Mouse (Mus musculus) stomach, adult 2 months (tissue): Measurements from ENCODE around the gene Kyat3. TPM values are rescaled to one million over a fixed set of nuclear protein-coding genes. Genes with fewer than 3 reads are reported as not detected.

Experiments
- polyA plus RNA-seq: library from polyadenylated mRNA; depleted of rRNA; stranded (reverse); fragments of >200 nt; gene quantifications from 2 replicates; pipeline ENCODE4 v1.2.3, GENCODE M21; 2012; rRNA removed

Kyat3 gene
- polyA plus RNA-seq = 0.68 and 1.7 TPM in 2 replicates

DNA sequence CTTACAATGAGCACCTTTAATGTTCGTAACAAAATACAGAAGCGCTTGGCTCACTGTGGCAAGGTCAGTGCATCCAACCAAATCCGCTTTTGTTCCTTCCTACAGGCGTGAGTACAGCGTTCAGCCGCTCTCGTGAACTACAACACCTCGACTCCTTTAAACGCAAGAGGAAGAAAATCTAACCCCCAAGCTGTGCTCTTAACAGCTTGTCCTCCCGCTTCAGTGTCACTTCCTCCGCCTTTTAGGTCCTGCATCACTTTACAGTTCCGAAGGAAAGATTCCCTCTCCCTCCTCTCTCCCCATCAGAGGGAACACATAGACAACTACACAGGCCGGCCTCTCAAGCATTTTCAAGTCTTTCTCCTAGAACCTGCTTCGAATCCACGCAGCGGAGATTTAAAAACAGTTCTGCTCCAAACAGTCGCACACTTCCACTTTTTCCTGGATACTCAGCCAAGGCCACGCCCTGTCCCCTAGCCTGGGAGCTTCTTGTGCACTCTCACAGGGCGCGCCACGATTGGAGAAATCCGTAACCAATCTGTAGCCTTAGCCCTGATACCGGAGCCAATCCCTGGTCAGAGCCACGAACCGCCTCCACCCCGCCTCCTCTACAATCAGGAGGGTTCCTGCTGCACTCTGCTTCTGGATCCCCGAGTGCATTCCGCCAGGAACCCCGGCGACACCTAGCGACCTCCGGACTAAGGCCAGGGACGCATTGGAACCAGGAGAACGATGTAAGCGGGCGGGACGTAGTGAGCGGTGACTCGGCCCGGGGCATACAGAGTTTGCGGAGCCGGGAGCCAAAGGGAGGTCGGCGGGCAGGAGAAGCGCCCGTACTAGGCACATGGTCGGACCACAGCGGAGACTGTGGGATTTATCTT lies at the start of gene Kyat3:
Gene Kyat3, plus strand, starts transcription at position 610 of the 881 bp plus-strand sequence.

DNA sequence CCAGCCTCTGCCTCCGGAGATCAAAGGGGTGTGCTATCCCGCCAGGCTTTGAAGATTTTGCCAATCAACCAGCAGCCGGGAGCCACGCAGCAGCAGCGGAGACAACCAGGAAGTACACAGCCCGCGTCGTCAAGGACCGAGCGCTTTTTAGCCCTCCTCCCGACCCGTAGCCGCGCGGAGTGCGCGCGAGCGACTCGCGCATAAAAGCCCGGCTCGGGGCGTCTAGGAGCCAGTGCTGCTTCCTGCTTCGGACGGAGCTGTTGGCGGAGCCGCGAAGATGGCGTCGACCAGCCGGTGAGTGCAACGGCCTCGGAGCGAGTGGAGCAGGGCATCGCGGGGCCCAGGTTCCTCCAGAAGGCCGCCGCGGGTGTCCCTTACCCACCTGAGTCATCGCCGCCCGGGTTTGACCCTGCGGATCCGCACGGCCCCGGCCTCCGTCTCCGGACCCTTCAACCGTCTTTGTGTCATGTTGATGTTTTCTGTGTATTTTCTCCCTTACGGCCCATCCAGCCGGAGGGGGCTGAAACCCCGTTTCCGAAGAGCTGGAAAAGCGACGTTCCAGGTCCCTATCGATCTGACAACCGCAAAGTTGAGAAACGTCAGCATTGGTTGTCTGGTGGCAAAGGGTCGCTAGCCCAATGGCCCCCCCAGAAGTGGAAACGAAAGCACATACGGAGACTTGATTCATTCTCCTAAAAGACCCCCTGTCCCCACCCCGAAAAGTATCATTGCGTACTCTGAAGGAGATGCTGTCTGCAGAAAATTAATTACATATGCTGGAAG lies 64.3 kb downstream of the Kyat3 start, which contains the start of gene Gtf2b:
Gene Gtf2b, plus strand, starts transcription at position 51 of the 783 bp plus-strand sequence.

Other genes with a start within 250 kb of the Kyat3 start
- gene Gbp5, start 207.1 kb upstream of the Kyat3 start, polyA plus RNA-seq = 0.12 and 0.15 TPM in 2 replicates
- gene Gbp7, start 170.7 kb upstream of the Kyat3 start, polyA plus RNA-seq = 0.20 and 0.34 TPM in 2 replicates
- 3.7 and 4.5 TPM in 2 replicates for gene Gbp3, start 141.0 kb upstream of the Kyat3 start, polyA plus RNA-seq
- not detected in 2 replicates for gene Gbp2b, start 106.2 kb upstream of the Kyat3 start, polyA plus RNA-seq
- 2.4 and 2.8 TPM in 2 replicates for gene Gbp2, start 80.4 kb upstream of the Kyat3 start, polyA plus RNA-seq
- gene Gtf2b, start 64.0 kb downstream of the Kyat3 start, polyA plus RNA-seq = 3.2 and 4.8 TPM in 2 replicates
- 9.5 and 17.7 TPM in 2 replicates for gene Pkn2, start 181.0 kb downstream of the Kyat3 start, polyA plus RNA-seq